Mouse (Mus musculus) heart, adult 2 months (tissue): ENCODE results near the gene Hist1h2ae. TPM values are rescaled to one million over a fixed set of nuclear protein-coding genes. Genes with fewer than 3 reads are reported as not detected.
"Not testable (repeated sequence)": the region's sequence is repeated elsewhere in the genome, so short reads cannot be mapped to it uniquely, and the experiment has no call there.

Experiments
- DNase-seq, 2 experiments: peaks; one replicate each; pipeline ENCODE4 v3.0.0; 2021
- H3K27ac ChIP-seq: fragments of 200-600 bp; 2 replicates; pipeline ENCODE4 v1.8.1; 2022
- H3K27me3 ChIP-seq: fragments of 200-500 bp; 2 replicates; pipeline ENCODE4 v1.6.1; 2012; ENCODE audit warnings: mild to moderate bottlenecking, low read length, inconsistent platforms, mixed read lengths; ENCODE audit not compliant: control insufficient read depth, insufficient read depth
- H3K36me3 ChIP-seq: fragments of 200-500 bp; 2 replicates; pipeline ENCODE4 v1.6.1; 2012; ENCODE audit warnings: low read length, inconsistent platforms; ENCODE audit not compliant: control insufficient read depth, insufficient read depth
- H3K4me1 ChIP-seq: fragments of 200-500 bp; 2 replicates; pipeline ENCODE4 v1.6.1; 2011; ENCODE audit warnings: low read length; ENCODE audit not compliant: control insufficient read depth, insufficient read depth
- H3K4me3 ChIP-seq: fragments of 200-600 bp; 2 replicates; pipeline ENCODE4 v1.8.1; 2022
- H3K79me2 ChIP-seq: fragments of 200-500 bp; replicated peaks from 2 replicates; pipeline ENCODE4 v1.6.1; 2012; ENCODE audit warnings: mild to moderate bottlenecking, inconsistent platforms, low read length, moderate library complexity, mixed read lengths; ENCODE audit not compliant: control insufficient read depth, insufficient read depth
- H3K9ac ChIP-seq: fragments of 200-500 bp; 2 replicates; pipeline ENCODE4 v1.6.1; 2012; ENCODE audit warnings: low read depth, mild to moderate bottlenecking, control low read depth, inconsistent platforms, low read length, mixed read lengths
- CTCF ChIP-seq: fragments of 200-600 bp; IDR thresholded peaks from 2 replicates; pipeline ENCODE4 v1.8.1; 2022; ENCODE audit warnings: antibody characterized with exemption, mild to moderate bottlenecking, moderate library complexity
- EP300 ChIP-seq: fragments of 200-500 bp; IDR thresholded peaks from 2 replicates; pipeline ENCODE4 v1.6.1; 2011; ENCODE audit warnings: low read depth, low read length, control low read depth; ENCODE audit not compliant: insufficient read depth
- POLR2A ChIP-seq: fragments of 200-500 bp; IDR thresholded peaks from 2 replicates; pipeline ENCODE4 v1.6.1; 2011; ENCODE audit warnings: mild to moderate bottlenecking, low read depth, low read length, control low read depth; ENCODE audit not compliant: insufficient read depth
- WGBS: fragments of 180-500 bp; shearing (Covaris S2); methylation state at CpG from one replicate; pipeline ENCODE4 v1.1.7; 2018; 5-methylcytosine and 5-hydroxymethylcytosine counted together
- intact Hi-C: fragments of 180-260 bp; cut with DNase I; formaldehyde crosslinking; loops from one replicate; pipeline ENCODE4 v1.15.1; 2025
- polyA plus RNA-seq: library from polyadenylated mRNA; depleted of rRNA; stranded (reverse); fragments of >200 nt; gene quantifications from 2 replicates; pipeline ENCODE4 v1.2.3, GENCODE M21; 2012
- total RNA-seq, 2 experiments: library from RNA; stranded (reverse); gene quantifications; 2 replicates each; pipeline ENCODE4 v1.2.3; 2021

Gene Hist1h2ae
- total and polyA plus RNA-seq, 3 experiments: 0.49 to 2.8 (median 1.8) TPM

GRCm38 (mm10) chr13:23537006-23537710, 33.9 kb downstream of the Hist1h2ae start:
- DNase-seq: no peak
- Histone ChIP-seq H3K4me1 (peaks cover 4% of the 10 kb centered on the region), H3K36me3 (peaks cover 13% of the 10 kb centered on the region), H3K79me2 (no peaks in the 10 kb centered on the region), H3K4me3 (no peak overlapping the region), H3K9ac (no peak overlapping the region), H3K27me3 (no peaks in the 10 kb centered on the region), H3K27ac (no peak overlapping the region)
- 88% methylated on average over 3 of the region's 3 CpGs for WGBS
- intact Hi-C loops: no loop called here
- TF ChIP-seq CTCF: no peak
- no peak for TF ChIP-seq EP300
- TF ChIP-seq POLR2A: no peak

GRCm38 (mm10) chr13:23536076-23536822, 34.8 kb downstream of the Hist1h2ae start:
- DNase-seq: no peak
- 33% methylated on average over 7 of the region's 7 CpGs for WGBS
- Histone ChIP-seq H3K27me3 (no peaks in the 10 kb centered on the region), H3K79me2 (no peaks in the 10 kb centered on the region), H3K27ac (no peak overlapping the region), H3K36me3 (peaks cover 14% of the 10 kb centered on the region), H3K9ac (no peak overlapping the region), H3K4me1 (peaks cover 4% of the 10 kb centered on the region), H3K4me3 (no peak overlapping the region)
- no peak for TF ChIP-seq EP300
- intact Hi-C loops: no loop called here

GRCm38 (mm10) chr13:23535137-23536075, 35.6 kb downstream of the Hist1h2ae start, which contains the start of gene Hist1h3g:
TSS of gene Hist1h3g (plus strand) at chr13:23535422.
- intact Hi-C loops, H3K4me1 ChIP-seq, H3K79me2 ChIP-seq, H3K27ac ChIP-seq, H3K9ac ChIP-seq, H3K27me3 ChIP-seq: not testable (repeated sequence)
- H3K4me3 ChIP-seq: peak within 1 kb of the TSS; percentile 51
- TF ChIP-seq EP300: 0 out of 2 replicates have a peak, but pooled peaks have one; percentile 48
- TF ChIP-seq POLR2A: peak; percentile 22; the same call in 1 of the 2 replicates
- TF ChIP-seq CTCF: peak; percentile 35
- DNase-seq: peak; percentile 85 to 86
- H3K36me3 ChIP-seq: peaks cover 14% of the 10 kb centered on the region
- 2% methylated on average over 48 of the region's 62 CpGs for WGBS

GRCm38 (mm10) chr13:23534368-23535131, 36.5 kb downstream of the Hist1h2ae start:
- intact Hi-C loops: loop anchor here (5.0 kb wide), 2 partner anchors 88 to 208 kb away; partner anchors contain the start of genes Hist1h1e and Hist1h2be
- Histone ChIP-seq H3K36me3 (peaks cover 14% of the 10 kb centered on the region), H3K4me1 (peaks cover 4% of the 10 kb centered on the region), H3K9ac (no peak overlapping the region), H3K79me2 (no peaks in the 10 kb centered on the region), H3K27me3 (no peaks in the 10 kb centered on the region), H3K27ac (no peak overlapping the region; the same call in 1 of the 2 replicates), H3K4me3 (peak overlapping the region; percentile 51)
- TF ChIP-seq EP300: no peak
- no peak; the same call in 1 of the 2 replicates for TF ChIP-seq POLR2A
- no peak for DNase-seq
- 6% methylated on average over 15 of the region's 15 CpGs for WGBS
